Mouse (Mus musculus): ENCODE measurements around the gene Gm8104.
"Not testable (repeated sequence)": the region's sequence is repeated elsewhere in the genome, so short reads cannot be mapped to it uniquely, and the experiment has no call there.

Gene Gm8104

DNA sequence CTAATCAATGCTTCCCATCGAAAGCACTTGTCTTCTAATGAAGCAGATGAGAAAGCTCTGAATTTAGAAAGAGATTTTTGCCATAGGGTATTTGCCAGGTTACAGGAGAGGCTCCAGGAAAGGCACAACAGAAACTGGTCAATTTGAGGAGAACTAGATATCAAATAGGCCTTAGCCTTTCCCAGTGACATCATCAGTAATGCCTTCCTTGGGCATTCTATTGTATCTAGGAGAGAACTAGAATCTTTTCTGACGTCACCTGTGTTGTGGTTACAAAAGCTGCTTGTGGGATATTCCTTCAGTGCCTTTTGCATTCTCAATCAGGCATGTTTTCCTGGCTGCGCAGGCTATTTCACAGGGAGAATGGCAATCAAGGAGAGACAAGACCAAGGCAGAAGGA is at the start of gene Gm8104:
TSS of gene Gm8104 (plus strand) at position 301 of the 400 bp plus-strand sequence.
- DNase-seq (ENCODE audit: low spot score), result not testable (repeated sequence)

DNA sequence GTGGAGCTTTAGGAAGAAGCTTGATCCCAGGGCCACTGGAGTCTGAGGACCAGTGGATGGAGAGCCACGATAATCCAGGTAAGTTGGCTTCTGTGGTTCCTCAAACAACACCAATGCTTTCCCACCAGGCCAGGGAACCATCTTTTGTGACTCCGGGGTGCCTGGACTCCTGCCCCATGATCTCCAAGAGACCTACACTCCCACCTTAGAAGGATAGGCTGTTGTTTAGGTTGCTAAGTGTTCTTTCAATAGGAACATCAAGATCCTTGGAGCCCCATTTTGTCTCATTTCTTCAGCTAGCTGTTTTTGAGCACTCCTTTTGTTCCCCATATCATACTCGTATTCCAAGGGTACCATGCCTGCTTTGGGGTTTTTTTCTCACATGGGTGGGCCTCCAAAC is 42.3 kb upstream of the Gm8104 start:
- not testable (repeated sequence) for DNase-seq (ENCODE audit: low spot score)

DNA sequence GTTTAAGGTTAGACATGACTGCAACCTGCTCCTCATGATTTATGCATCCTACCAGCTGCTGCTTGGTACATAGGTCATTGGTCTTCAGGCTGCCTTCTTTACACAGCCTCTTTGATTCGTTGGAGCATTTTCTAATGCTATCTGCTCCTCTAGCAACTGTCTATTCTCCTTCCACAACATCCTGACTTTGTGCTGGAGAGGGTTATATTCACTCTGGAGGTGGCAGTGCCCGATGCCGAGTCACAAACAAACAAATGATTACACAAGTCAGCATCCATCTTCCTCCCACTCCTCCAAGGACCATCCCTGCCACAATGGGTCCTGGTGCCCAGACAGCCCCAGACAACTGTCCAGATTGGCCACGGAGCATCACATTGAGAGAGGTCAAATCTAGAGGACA is 40.2 kb upstream of the Gm8104 start:
- not testable (repeated sequence) for DNase-seq (ENCODE audit: low spot score)

DNA sequence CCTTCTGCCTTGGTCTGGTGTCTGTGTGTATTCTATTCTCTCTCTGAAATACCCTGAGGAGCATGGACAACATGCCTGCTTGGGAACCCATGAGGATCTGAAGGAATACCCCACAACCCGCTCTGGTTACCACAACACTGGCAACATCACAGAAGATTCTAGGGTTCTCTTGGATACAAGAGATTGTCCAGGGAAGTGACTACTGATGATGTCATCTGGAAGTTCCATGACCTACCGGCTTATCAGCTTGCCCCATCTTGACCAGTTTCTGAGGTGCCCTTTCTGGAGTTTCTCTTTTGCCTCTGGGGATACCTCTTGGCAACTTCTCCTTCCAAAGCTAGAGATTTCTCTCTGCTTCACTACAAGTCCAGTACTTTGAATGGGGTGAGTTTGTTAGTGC is 23.9 kb upstream of the Gm8104 start, which contains the start of gene Gm8094:
TSS of gene Gm8094 (minus strand) at position 101 of the 400 bp plus-strand sequence.
- not testable (repeated sequence) for DNase-seq (ENCODE audit: low spot score)

DNA sequence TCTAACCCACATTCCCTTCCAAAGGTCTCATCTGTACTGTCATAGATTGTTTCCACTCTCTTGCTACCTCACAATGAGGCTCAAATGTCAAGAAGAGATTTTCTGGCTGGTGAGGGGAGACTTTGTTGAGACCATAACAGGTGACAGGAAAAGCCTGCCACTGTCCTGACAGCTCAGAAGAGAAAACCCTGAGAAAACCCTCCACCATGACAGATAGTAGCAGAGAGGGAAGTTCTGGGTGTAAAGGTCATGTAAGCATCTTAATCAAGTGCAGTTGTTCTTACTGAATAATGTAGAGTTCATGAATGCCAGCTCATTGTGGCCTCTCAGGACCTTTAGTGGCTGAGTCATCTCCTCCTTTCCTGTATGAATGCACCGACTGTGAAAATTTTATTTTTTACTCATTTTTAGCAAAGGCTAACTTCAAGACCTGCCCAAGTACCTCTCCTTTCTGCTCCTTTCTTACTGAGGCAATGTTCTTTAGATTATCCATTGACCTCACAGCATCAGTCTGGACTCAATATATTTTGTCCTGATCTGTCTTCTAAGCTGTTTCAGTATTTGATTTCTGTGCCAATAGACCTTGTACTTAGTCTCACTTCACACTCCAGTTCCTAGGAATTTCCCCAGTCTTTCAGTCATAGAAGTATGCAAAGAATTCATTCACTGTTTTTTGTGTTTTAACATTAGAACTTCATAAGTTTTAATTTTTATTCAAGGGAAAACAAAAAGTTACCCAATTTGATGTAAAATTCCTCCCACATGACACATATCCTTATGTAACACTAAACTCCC is 15.3 kb upstream of the Gm8104 start:
- DNase-seq (ENCODE audit: low spot score), result not testable (repeated sequence)

DNA sequence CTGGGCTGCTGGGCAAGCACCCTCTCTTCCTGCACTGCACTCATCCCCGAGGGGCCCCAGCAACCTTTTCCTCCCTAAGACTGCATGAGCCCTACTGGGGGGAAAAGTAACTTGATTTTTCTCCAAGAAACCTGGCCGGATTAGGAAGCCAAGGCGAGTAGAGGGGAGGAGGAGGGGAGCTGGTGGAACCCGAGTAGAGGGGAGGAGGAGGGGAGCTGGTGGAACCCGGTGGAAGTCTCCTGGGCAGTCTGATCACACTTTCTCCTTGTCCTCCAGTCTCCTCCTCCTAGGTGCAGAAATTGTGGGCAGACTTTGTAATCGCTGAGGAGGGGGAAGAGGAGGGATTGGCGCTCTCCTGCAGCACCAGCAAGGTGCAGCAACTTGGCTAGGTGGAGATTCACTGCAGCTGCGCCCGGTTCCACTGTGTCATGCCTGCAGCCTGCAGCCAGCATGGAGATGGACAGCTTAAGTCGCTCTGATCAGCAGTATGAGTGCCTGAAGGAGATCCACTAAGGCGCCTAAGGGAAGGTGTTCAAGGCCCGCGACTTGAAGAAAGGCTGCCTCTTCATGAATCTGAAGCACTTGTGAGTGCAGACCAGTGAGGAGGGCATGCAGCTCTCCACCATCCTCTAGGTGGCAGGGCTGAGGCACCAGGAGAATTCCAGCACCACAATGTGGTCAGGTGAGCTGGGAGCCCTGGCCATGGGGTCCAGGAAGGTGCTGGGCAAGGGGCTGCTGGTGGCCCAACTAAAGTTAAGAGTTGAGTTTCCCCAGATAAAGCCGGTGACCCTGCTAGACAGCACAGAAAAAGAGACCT is 11.1 kb upstream of the Gm8104 start:
- not testable (repeated sequence) for DNase-seq (ENCODE audit: low spot score)

DNA sequence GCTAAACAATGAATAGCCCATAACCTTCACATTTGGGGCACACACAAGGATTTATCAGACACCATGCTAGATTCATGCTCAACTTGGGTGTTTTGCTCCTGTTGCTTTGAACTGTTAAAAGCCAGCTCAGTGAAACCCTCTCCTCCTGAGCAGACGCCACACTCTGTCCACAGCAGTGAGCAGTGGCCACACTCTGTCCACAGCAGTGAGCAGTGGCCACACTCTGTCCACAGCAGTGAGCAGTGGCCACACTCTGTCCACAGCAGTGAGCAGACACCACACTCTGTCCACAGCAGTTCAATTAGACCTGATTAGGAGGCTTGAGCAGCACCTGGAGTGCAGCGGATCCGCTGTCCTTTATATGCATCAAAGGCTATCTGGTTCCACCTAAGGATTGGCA is 19.3 kb downstream of the Gm8104 start:
- DNase-seq (ENCODE audit: low spot score), result not testable (repeated sequence)

DNA sequence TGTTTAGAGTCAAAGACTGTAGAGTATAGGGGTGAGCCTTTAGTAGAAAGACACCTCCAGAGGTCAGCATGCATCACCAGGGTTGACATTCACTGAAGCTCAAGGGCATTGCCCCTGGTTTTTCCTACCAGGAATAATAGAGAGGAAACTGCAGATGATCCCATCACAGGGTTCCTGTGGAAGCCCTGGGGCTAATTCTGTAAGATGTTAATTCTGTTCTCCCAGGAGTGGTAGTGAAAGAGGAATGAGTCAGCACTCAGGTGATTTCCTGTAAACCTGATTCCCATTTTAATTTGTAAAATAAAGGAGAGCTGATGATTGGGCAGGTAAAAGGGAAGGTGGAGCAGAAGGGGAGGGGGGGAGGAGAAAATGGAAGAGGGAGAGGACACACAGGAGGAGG is 25.9 kb downstream of the Gm8104 start:
- DNase-seq (ENCODE audit: low spot score), result not testable (repeated sequence)

Data from ovary, adult 18-20 months (tissue).